Mouse (Mus musculus): Measurements from ENCODE around the gene Il5. TPM values are rescaled to one million over a fixed set of nuclear protein-coding genes. Genes with fewer than 3 reads are reported as not detected.
"Not testable (repeated sequence)": the region's sequence is repeated elsewhere in the genome, so short reads cannot be mapped to it uniquely, and the experiment has no call there.

Il5 gene
- polyA plus RNA-seq, 1 experiment: 0.27 TPM

DNA sequence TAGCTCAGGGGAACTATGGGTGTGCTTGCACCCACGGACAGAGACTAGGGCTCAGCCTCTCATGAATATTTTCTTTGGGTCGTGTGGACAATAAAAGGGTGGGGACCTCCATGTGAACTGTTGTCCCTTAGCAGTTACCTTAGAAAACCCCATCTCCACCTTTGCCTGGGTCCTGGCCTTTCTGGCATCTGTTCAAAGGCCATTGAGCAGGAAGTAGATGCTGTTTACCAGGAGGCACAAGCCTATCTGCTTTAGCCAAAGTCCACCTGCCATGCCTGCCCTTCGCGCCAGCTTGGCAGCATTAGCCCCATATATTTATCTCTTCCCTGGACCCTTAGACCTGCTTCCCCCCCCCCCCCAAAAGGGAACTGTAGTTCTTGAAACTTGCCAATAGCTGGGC is 37.0 kb downstream of the Il5 start:
- H3K27ac ChIP-seq (ENCODE audit: control insufficient read depth, insufficient read depth, low read depth, low read length): no peak overlapping the region
- H3K4me1 ChIP-seq (ENCODE audit: control insufficient read depth, insufficient read depth, low read length): peaks cover 2% of the 10 kb centered on the region
- TF ChIP-seq CTCF (IDR thresholded peaks at IDR 0.05; ENCODE audit: control insufficient read depth, insufficient read depth, insufficient replicate concordance, low read depth, low read length): no peak
- no peak for TF ChIP-seq POLR2A (IDR thresholded peaks at IDR 0.05; ENCODE audit: control insufficient read depth, low read depth, low read length)

DNA sequence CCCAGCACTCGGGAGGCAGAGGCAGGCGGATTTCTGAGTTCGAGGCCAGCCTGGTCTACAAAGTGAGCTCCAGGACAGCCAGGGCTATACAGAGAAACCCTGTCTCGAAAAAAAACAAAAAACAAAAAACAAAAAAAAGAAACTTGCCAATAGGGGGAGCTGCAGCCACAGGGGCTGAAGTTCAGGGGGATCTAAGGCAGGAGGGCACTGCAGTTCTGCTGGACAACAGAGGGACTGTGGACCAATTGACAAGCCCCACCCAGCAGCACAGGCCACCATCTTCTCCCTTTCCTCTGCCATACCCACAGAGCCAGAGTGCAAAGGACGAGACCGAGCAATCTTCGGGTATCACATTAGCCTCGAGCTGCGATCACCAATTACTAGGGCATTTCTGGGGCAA is 37.4 kb downstream of the Il5 start:
- not testable (repeated sequence) for H3K27ac ChIP-seq (ENCODE audit: control insufficient read depth, insufficient read depth, low read depth, low read length); H3K27me3 ChIP-seq (ENCODE audit: control insufficient read depth, insufficient read depth, low read length); H3K4me1 ChIP-seq (ENCODE audit: control insufficient read depth, insufficient read depth, low read length); H3K4me3 ChIP-seq (ENCODE audit: control insufficient read depth, low read depth, low read length); H3K36me3 ChIP-seq (ENCODE audit: control insufficient read depth, insufficient read depth, low read length)
- TF ChIP-seq CTCF (IDR thresholded peaks at IDR 0.05; ENCODE audit: control insufficient read depth, insufficient read depth, insufficient replicate concordance, low read depth, low read length): peak; percentile 25; the same call in 1 of the 2 replicates

More for the DNA sequence above, 37.0 kb downstream of the Il5 start:
- H3K36me3 ChIP-seq (ENCODE audit: control insufficient read depth, insufficient read depth, low read length): no peaks in the 10 kb centered on the region
- no peaks in the 10 kb centered on the region for H3K27me3 ChIP-seq (ENCODE audit: control insufficient read depth, insufficient read depth, low read length)
- no peak overlapping the region for H3K4me3 ChIP-seq (ENCODE audit: control insufficient read depth, low read depth, low read length)

DNA sequence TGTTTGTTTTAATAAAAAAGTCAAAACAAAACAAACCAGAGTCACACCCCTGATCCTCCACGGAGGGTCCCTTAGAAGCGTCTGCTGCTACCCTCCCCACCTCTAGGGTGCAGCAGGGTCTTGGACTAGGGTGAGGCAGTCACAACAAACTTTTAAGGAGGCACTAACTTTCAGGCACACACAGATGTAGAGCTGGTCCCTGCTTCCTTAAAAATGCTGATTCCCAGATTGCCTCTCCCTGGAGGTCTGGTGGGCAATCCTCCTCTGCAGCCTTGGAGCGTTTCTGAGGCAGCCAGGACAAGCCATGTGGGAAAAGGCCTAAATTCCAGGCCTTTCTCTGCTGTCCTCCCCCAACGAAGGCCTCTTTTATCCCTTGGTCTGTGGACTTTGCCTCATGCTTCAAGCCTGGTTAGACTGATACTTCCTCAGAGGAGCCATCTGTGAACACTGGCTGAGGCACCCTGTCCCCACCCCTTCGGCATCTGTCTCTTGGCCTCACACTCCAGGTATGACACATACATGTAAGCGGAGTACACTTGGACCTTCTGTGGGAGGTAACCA is 38.3 kb downstream of the Il5 start:
- H3K36me3 ChIP-seq (ENCODE audit: control insufficient read depth, insufficient read depth, low read length): no peaks in the 10 kb centered on the region
- no peak overlapping the region for H3K4me3 ChIP-seq (ENCODE audit: control insufficient read depth, low read depth, low read length)
- no peaks in the 10 kb centered on the region for H3K27me3 ChIP-seq (ENCODE audit: control insufficient read depth, insufficient read depth, low read length)
- no peak for TF ChIP-seq POLR2A (IDR thresholded peaks at IDR 0.05; ENCODE audit: control insufficient read depth, low read depth, low read length)
- no peak for TF ChIP-seq CTCF (IDR thresholded peaks at IDR 0.05; ENCODE audit: control insufficient read depth, insufficient read depth, insufficient replicate concordance, low read depth, low read length)
- H3K4me1 ChIP-seq (ENCODE audit: control insufficient read depth, insufficient read depth, low read length): peaks cover 15% of the 10 kb centered on the region
- H3K27ac ChIP-seq (ENCODE audit: control insufficient read depth, insufficient read depth, low read depth, low read length): no peak overlapping the region

DNA sequence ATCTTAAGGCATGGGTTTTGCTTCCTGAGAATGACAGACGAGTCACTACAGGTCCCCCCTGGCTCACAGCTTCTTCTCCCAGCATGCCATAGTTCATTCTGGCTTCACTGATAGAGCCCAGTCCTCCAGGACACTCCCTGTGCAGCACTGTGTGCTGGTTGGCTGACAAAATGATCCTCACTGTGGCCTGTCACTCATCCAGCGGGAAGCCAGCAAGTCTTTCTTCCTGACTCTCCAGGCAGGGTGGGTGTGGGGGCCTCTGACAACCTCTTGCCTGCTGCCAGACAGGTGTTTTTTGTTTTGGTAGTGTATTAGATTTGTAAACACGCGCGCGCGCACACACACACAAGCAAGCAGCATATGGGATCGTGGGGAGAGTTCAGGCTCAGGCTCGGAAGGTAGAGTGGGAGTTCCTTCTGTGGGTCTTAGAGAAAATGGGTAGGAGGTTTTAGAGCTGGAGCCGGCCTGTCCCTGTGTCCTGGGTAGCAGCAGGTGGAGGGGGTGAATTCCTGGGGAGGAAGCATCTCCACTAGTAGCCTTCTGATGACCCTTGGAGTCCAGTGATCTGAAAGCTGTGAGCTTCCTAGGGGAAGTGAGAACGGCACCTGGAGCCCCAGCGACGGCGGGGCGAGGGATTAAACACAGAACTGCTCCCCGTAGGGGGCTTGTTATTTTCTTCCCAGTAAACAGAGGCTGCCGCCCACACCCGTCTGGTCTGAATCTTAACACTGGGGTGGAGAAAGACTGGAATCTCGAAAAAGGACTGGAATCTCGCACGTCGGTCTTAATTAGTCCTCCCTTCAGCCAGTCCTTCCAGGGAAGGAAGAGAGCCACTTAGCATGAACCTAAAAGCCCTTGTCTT is 39.2 kb downstream of the Il5 start:
- TF ChIP-seq POLR2A (IDR thresholded peaks at IDR 0.05; ENCODE audit: control insufficient read depth, low read depth, low read length) (no peak), CTCF (IDR thresholded peaks at IDR 0.05; ENCODE audit: control insufficient read depth, insufficient read depth, insufficient replicate concordance, low read depth, low read length) (no peak)
- Histone ChIP-seq H3K27ac (ENCODE audit: control insufficient read depth, insufficient read depth, low read depth, low read length) (no peak overlapping the region), H3K36me3 (ENCODE audit: control insufficient read depth, insufficient read depth, low read length) (no peaks in the 10 kb centered on the region), H3K4me3 (ENCODE audit: control insufficient read depth, low read depth, low read length) (no peak overlapping the region), H3K4me1 (ENCODE audit: control insufficient read depth, insufficient read depth, low read length) (peaks cover 17% of the 10 kb centered on the region), H3K27me3 (ENCODE audit: control insufficient read depth, insufficient read depth, low read length) (no peaks in the 10 kb centered on the region; the same call in 1 of the 2 replicates)

DNA sequence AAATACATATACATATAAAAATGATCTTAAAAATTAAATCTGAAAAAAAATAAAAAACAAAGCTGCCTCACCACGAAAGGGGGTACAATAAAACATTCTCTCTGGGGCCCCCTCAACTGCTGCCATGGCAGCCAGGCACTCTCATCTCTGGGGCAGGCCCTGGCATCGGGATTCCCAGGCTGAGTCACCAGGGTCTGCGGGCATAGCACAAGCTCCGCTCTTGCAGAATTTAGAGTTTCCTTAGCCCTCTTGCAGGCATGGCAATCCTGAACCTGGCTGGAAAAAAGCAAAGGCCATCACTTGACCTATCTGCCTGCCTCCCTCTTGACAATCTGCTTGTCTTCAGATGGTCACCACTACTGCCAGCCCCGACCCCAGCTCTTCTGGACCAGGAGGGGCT is 40.7 kb downstream of the Il5 start:
- H3K4me3 ChIP-seq (ENCODE audit: control insufficient read depth, low read depth, low read length): no peak overlapping the region
- H3K36me3 ChIP-seq (ENCODE audit: control insufficient read depth, insufficient read depth, low read length): no peaks in the 10 kb centered on the region
- peak overlapping the region; percentile 18; the same call in 1 of the 2 replicates for H3K27ac ChIP-seq (ENCODE audit: control insufficient read depth, insufficient read depth, low read depth, low read length)
- no peak for TF ChIP-seq CTCF (IDR thresholded peaks at IDR 0.05; ENCODE audit: control insufficient read depth, insufficient read depth, insufficient replicate concordance, low read depth, low read length)
- TF ChIP-seq POLR2A (IDR thresholded peaks at IDR 0.05; ENCODE audit: control insufficient read depth, low read depth, low read length): no peak
- H3K4me1 ChIP-seq (ENCODE audit: control insufficient read depth, insufficient read depth, low read length): peaks cover 17% of the 10 kb centered on the region
- no peaks in the 10 kb centered on the region; the same call in 1 of the 2 replicates for H3K27me3 ChIP-seq (ENCODE audit: control insufficient read depth, insufficient read depth, low read length)

DNA sequence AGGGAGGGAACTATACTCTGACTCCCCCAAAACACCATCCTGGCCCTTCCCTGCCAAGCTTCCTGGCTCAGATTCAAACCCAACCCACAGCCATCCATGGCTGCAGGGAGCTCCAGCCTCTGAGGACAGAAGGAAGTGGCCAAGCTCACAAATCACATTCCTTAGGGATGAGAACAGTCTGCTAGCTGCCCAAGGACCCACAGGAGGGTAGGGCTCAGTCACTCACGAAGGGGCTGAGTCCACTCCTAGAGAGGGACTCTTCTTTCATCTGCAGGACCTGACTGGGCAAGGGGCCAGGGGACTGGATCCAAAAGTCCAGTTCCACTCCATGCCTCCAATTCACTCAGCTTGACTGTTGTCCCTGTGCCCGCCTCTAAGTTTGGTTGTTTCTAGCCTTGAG is 41.2 kb downstream of the Il5 start:
- Histone ChIP-seq H3K4me3 (ENCODE audit: control insufficient read depth, low read depth, low read length) (no peak overlapping the region), H3K27ac (ENCODE audit: control insufficient read depth, insufficient read depth, low read depth, low read length) (peak overlapping the region; percentile 90), H3K27me3 (ENCODE audit: control insufficient read depth, insufficient read depth, low read length) (no peaks in the 10 kb centered on the region; the same call in 1 of the 2 replicates), H3K4me1 (ENCODE audit: control insufficient read depth, insufficient read depth, low read length) (peaks cover 17% of the 10 kb centered on the region), H3K36me3 (ENCODE audit: control insufficient read depth, insufficient read depth, low read length) (no peaks in the 10 kb centered on the region)
- TF ChIP-seq POLR2A (IDR thresholded peaks at IDR 0.05; ENCODE audit: control insufficient read depth, low read depth, low read length) (no peak), CTCF (IDR thresholded peaks at IDR 0.05; ENCODE audit: control insufficient read depth, insufficient read depth, insufficient replicate concordance, low read depth, low read length) (no peak)

DNA sequence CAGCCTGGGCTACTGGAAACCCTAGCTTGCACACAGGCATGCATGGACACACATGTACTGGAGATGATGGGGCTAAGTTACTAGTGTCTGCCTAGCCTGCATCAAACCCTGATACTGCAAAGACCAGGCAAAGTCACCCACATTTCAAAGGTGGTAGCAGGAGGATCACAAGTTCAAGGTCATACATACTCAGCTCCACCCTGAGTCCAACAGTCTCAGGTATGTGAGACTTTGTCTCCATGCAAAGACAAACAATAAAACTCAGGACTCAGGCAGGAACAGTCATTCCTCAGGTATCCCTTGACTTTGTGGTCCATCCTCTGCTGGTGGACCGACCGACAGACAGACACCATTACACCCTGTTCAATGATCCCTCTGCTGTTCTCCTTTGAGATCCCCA is 41.8 kb downstream of the Il5 start:
- Histone ChIP-seq H3K27ac (ENCODE audit: control insufficient read depth, insufficient read depth, low read depth, low read length) (peak overlapping the region; percentile 90), H3K27me3 (ENCODE audit: control insufficient read depth, insufficient read depth, low read length) (no peaks in the 10 kb centered on the region; the same call in 1 of the 2 replicates), H3K36me3 (ENCODE audit: control insufficient read depth, insufficient read depth, low read length) (no peaks in the 10 kb centered on the region), H3K4me1 (ENCODE audit: control insufficient read depth, insufficient read depth, low read length) (peaks cover 17% of the 10 kb centered on the region), H3K4me3 (ENCODE audit: control insufficient read depth, low read depth, low read length) (no peak overlapping the region)
- TF ChIP-seq CTCF (IDR thresholded peaks at IDR 0.05; ENCODE audit: control insufficient read depth, insufficient read depth, insufficient replicate concordance, low read depth, low read length): no peak
- no peak for TF ChIP-seq POLR2A (IDR thresholded peaks at IDR 0.05; ENCODE audit: control insufficient read depth, low read depth, low read length)

All from testis, adult 2 months (tissue).